Mouse (Mus musculus) ES-Bruce4 (cell line): ENCODE results near the gene Txnip. TPM values are rescaled to one million over a fixed set of nuclear protein-coding genes. Genes with fewer than 3 reads are reported as not detected.
A peak's percentile ranks its signal among the peaks of the same experiment; 100 is the strongest.

Source experiments
- H3K27ac ChIP-seq: 2 replicates; pipeline ENCODE4 v1.5.1; 2012; ENCODE audit warnings: low read length, inconsistent platforms; ENCODE audit not compliant: insufficient read depth
- H3K27me3 ChIP-seq: 2 replicates; pipeline ENCODE4 v1.6.1; 2012; ENCODE audit warnings: mild to moderate bottlenecking, low read length, inconsistent platforms; ENCODE audit not compliant: control insufficient read depth, poor library complexity, insufficient read depth, severe bottlenecking
- H3K36me3 ChIP-seq: 2 replicates; pipeline ENCODE4 v1.6.1; 2012; ENCODE audit warnings: inconsistent platforms, mild to moderate bottlenecking, low read length, moderate library complexity; ENCODE audit not compliant: control insufficient read depth, poor library complexity, insufficient read depth, severe bottlenecking
- H3K4me1 ChIP-seq: one replicate; pipeline ENCODE4 v1.8.1; 2011; ENCODE audit warnings: low read length; ENCODE audit not compliant: control insufficient read depth, insufficient read depth
- H3K4me3 ChIP-seq: 2 replicates; pipeline ENCODE4 v1.5.1; 2011; ENCODE audit warnings: low read depth, mild to moderate bottlenecking, low read length
- H3K9ac ChIP-seq: 2 replicates; pipeline ENCODE4 v1.6.1; 2012; ENCODE audit warnings: low read depth, mild to moderate bottlenecking, inconsistent platforms; ENCODE audit not compliant: poor library complexity, severe bottlenecking
- H3K9me3 ChIP-seq: replicated peaks from 2 replicates; pipeline ENCODE4 v1.6.1; 2012; ENCODE audit warnings: mild to moderate bottlenecking, low read length, inconsistent platforms; ENCODE audit not compliant: control insufficient read depth, poor library complexity, insufficient read depth, severe bottlenecking
- CTCF ChIP-seq: IDR thresholded peaks from one replicate; pipeline ENCODE4 v1.8.1; 2011; ENCODE audit warnings: low read depth, low read length
- EP300 ChIP-seq: IDR thresholded peaks from 2 replicates; pipeline ENCODE4 v1.6.1; 2011; ENCODE audit warnings: low read depth, low read length; ENCODE audit not compliant: insufficient read depth
- POLR2A ChIP-seq: IDR thresholded peaks from one replicate; pipeline ENCODE4 v1.8.1; 2011; ENCODE audit warnings: low read length; ENCODE audit not compliant: insufficient read depth
- polyA plus RNA-seq: library from polyadenylated mRNA; stranded (reverse); fragments of >200 nt; gene quantifications from 2 replicates; pipeline ENCODE4 v1.2.4, GENCODE M21; 2011; ENCODE audit warnings: low read depth; ENCODE audit not compliant: missing spikeins, insufficient read depth, insufficient read length

Gene Txnip
- polyA plus RNA-seq, 1 experiment = 450 TPM

DNA sequence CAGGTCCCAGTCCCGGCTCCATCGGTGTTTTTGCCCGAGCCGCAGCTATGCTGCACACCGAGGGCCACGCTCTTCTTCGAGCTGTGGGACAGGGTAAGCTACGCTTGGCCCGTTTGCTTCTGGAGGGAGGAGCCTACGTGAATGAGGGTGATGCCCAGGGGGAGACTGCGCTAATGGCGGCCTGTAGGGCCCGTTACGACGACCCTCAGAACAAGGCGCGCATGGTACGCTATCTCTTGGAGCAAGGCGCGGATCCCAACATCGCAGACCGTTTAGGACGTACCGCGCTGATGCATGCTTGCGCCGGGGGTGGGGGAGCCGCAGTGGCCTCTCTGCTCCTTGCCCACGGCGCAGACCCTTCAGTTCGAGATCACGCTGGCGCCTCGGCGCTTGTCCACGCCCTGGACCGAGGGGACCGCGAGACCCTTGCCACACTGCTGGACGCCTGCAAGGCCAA, 39.7 kb downstream of the Txnip start:
- peak overlapping the region; percentile 19 for H3K9ac ChIP-seq
- no peak for TF ChIP-seq EP300
- no peak for TF ChIP-seq POLR2A
- TF ChIP-seq CTCF = no peak

DNA sequence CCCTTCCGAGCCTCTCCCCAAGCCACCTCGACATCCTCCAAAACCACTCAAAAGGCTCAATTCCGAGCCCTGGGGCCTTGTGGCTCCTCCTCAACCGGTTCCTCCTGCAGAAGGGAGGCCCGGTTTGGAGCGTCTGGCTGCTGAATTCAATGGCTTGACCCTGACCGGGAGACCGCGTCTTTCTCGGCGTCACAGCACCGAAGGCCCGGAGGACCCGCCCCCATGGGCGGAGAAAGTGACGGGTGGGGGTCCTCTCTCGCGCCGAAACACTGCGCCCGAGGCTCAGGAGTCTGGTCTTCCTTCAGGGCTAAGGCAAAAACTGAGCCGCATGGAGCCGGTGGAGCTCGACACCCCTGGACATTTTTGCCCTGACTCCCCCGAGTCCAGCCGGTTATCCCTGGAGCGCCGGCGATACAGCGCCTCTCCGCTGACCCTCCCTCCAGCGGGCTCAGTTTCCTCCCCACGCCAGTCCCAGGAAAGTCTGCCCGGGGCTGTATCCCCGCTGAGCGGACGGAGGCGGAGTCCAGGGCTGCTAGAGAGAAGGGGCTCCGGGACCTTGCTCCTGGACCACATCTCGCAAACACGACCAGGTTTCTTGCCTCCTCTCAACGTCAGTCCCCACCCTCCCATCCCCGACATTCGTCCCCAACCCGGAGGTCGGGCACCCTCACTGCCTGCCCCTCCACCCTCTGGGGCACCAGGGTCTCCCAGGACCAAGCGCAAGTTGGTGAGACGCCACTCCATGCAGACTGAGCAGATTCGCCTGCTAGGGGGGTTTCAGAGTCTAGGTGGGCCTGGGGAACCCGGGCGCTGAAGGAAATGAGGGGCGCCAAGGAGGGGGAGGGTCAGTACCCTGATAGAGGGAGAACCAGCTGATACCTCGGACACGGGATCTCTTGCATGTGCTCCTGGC, 40.7 kb downstream of the Txnip start:
- Histone ChIP-seq H3K27me3 (no peaks in the 10 kb centered on the region), H3K36me3 (no peaks in the 10 kb centered on the region), H3K4me3 (peak overlapping the region; percentile 56), H3K9me3 (no peaks in the 10 kb centered on the region), H3K4me1 (no peaks in the 10 kb centered on the region), H3K9ac (peak overlapping the region; percentile 19), H3K27ac (no peak overlapping the region)
- TF ChIP-seq CTCF (no peak), EP300 (no peak), POLR2A (no peak)

More for the DNA sequence above, 39.7 kb downstream of the Txnip start:
- H3K27me3 ChIP-seq = no peaks in the 10 kb centered on the region
- peak overlapping the region; percentile 56 for H3K4me3 ChIP-seq
- no peaks in the 10 kb centered on the region for H3K9me3 ChIP-seq
- H3K36me3 ChIP-seq = no peaks in the 10 kb centered on the region
- no peak overlapping the region for H3K27ac ChIP-seq
- no peaks in the 10 kb centered on the region for H3K4me1 ChIP-seq

DNA sequence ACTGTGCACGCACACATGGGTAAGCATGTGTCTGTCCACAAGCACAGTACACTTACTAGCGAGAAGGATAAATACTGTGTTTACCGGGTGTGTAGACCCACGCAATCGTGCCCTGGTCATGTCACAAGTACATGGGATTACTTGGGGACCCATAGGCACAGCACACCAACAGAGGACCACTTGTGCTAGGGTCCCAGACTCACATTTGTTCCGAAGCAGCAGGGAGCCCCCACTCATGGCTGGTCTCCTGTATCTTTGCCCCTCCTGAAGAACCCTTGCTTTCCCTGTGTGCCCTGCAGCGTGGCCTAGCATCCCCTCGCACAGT, 41.3 kb downstream of the Txnip start:
- no peaks in the 10 kb centered on the region for H3K27me3 ChIP-seq
- no peaks in the 10 kb centered on the region for H3K9me3 ChIP-seq
- peak overlapping the region; percentile 56; the same call in 1 of the 2 replicates for H3K4me3 ChIP-seq
- no peak overlapping the region for H3K27ac ChIP-seq
- H3K36me3 ChIP-seq = no peaks in the 10 kb centered on the region
- no peaks in the 10 kb centered on the region for H3K4me1 ChIP-seq
- TF ChIP-seq POLR2A (no peak), CTCF (no peak), EP300 (no peak)
- peak overlapping the region; percentile 19; the same call in 1 of the 2 replicates for H3K9ac ChIP-seq

GRCm38 (mm10) chr3:96599411-96599810, 41.7 kb downstream of the Txnip start:
- H3K4me1 ChIP-seq = no peaks in the 10 kb centered on the region
- no peak for TF ChIP-seq POLR2A
- no peak for TF ChIP-seq CTCF
- no peak for TF ChIP-seq EP300
- no peak overlapping the region for H3K27ac ChIP-seq
- H3K4me3 ChIP-seq = no peak overlapping the region
- H3K9me3 ChIP-seq = no peaks in the 10 kb centered on the region
- no peaks in the 10 kb centered on the region for H3K36me3 ChIP-seq
- no peaks in the 10 kb centered on the region for H3K27me3 ChIP-seq
- no peak overlapping the region for H3K9ac ChIP-seq

- Histone ChIP-seq H3K27me3 (no peaks in the 10 kb centered on the region), H3K27ac (no peak within 1 kb of the TSS), H3K9me3 (no peaks in the 10 kb centered on the region), H3K4me1 (no peaks in the 10 kb centered on the region), H3K36me3 (no peaks in the 10 kb centered on the region), H3K9ac (0 out of 2 replicates have a peak within 1 kb of the TSS, but pooled peaks have one; percentile 17), H3K4me3 (peak within 1 kb of the TSS; percentile 59)
- no peak for TF ChIP-seq POLR2A
- no peak for TF ChIP-seq CTCF
- TF ChIP-seq EP300 = no peak
Measured at GRCm38 (mm10) chr3:96600639-96601250, 43.0 kb downstream of the Txnip start, which contains the start of gene Lix1l. TSS of gene Lix1l (plus strand) at chr3:96601149.

DNA sequence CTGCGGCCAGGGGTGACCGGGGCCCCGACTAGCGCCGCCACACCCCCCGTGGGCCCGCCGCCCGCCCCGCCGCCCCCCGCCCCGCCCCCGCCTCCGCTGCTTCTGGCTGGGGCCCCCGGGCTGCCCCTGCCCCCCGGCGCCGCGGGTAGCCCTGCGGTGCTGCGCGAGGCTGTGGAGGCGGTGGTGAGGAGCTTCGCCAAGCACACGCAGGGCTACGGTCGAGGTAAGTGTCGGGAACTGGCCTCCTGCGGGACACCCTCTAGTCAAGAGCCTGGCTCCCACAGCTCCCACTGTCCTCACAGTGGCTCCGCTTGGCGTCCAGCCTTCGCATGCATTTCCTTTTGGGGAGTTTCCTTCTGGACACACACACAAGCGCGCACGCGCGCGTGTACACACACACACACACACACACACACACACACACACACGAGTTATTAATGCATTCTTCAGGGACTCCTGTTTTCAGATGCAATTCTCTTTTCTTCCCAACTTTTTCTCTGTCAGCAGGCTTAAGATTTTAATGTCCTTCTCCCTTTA, 43.6 kb downstream of the Txnip start:
- H3K4me1 ChIP-seq = no peaks in the 10 kb centered on the region
- no peak overlapping the region for H3K27ac ChIP-seq
- no peaks in the 10 kb centered on the region for H3K9me3 ChIP-seq
- no peaks in the 10 kb centered on the region for H3K27me3 ChIP-seq
- H3K4me3 ChIP-seq = peak overlapping the region; percentile 59
- no peaks in the 10 kb centered on the region for H3K36me3 ChIP-seq
- no peak for TF ChIP-seq POLR2A
- TF ChIP-seq EP300 = no peak
- no peak for TF ChIP-seq CTCF
- H3K9ac ChIP-seq = 0 out of 2 replicates have a peak overlapping the region, but pooled peaks have one; percentile 17
